Mouse (Mus musculus): ENCODE data around the gene Foxp1.

- no peak for TF ChIP-seq POLR2A (IDR thresholded peaks at IDR 0.05; ENCODE audit: insufficient read length, low read depth)
- no peak for TF ChIP-seq E2F4 (IDR thresholded peaks at IDR 0.05; ENCODE audit: insufficient read depth)
- no peak for TF ChIP-seq TCF12 (IDR thresholded peaks at IDR 0.05; ENCODE audit: insufficient read depth, poor library complexity, severe bottlenecking)
- TF ChIP-seq SRF (IDR thresholded peaks at IDR 0.05; ENCODE audit: control insufficient read depth, insufficient read length, low read depth): no peak
- no peak for TF ChIP-seq CEBPB (IDR thresholded peaks at IDR 0.05; ENCODE audit: insufficient read depth, poor library complexity, severe bottlenecking)
- no peak for TF ChIP-seq MAX (IDR thresholded peaks at IDR 0.05; ENCODE audit: low read depth)
- TF ChIP-seq MYOG (IDR thresholded peaks at IDR 0.05; ENCODE audit: control insufficient read depth in 1 of 3, insufficient read depth in 1 of 3, insufficient read length in 2 of 3, low read depth in 2 of 3): no peak
- TF ChIP-seq MYOD1 (IDR thresholded peaks at IDR 0.05; ENCODE audit: control insufficient read depth in 1 of 3, insufficient read length in 2 of 3, low read depth in 2 of 3): no peak
- no peak for TF ChIP-seq USF1 (IDR thresholded peaks at IDR 0.05; ENCODE audit: low read depth)
- TF ChIP-seq POLR2AphosphoS2 (IDR thresholded peaks at IDR 0.05; ENCODE audit: insufficient read length, low read depth): no peak
Measured at GRCm38 (mm10) chr6:99540653-99541052, 18.1 kb upstream of the Foxp1 start.
